Mouse (Mus musculus) stomach, postnatal 0 days (tissue): ENCODE data around the gene Gm19345.

ENCODE experiments used
- CTCF ChIP-seq: IDR thresholded peaks from 2 replicates; pipeline ENCODE4 v1.5.1; 2016; ENCODE audit warnings: antibody characterized with exemption, low read depth, mild to moderate bottlenecking, moderate library complexity
- EP300 ChIP-seq: optimal IDR thresholded peaks from 2 replicates; pipeline ENCODE3; 2016; ENCODE audit warnings: antibody characterized with exemption

DNA sequence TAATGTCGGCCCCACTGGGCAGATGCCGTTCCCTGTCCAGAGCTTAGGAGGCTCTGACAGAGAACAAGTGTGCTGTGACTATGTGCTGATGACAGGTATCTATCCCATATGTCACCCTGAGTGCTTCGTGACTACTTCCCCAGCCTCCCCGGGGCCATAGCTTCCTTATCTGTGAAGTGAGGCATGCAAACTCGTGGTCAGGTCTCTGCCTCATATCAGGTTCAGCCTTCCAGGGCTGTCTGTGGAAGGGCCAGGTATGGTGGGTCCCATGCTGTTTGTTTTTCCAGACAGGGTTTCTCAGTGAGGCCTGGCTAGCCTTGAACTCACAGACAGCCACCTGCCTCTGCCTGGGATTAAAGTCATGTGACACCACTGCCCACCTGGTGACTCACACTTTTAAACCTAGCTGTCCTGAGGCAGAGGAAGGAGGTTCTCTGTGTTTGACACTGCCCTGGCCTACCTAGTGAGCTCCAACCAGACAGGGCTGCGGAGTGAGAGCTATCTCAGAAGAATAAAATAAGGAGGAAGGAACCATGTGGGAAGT is 38.2 kb upstream of the Gm19345 start:
- no peak for TF ChIP-seq EP300
- TF ChIP-seq CTCF: no peak
